ENCODE assay signal across 14 mouse cellular contexts in genomic region chr11:109270366-109270765, GRCm38 (mm10). TPM values are rescaled to one million over a fixed set of nuclear protein-coding genes. Genes with fewer than 3 reads are reported as not detected.
DNase-seq lines count a peak whose midpoint lies in the region; ATAC-seq lines count a peak whose summit lies in the region.
"Had no signal": no experiment of that assay in that cellular context is flagged by ENCODE, and none has a peak within 500 bp of the region (broad histone marks: within the 10 kb centered on the region; RNA-seq: fewer than 3 reads in every experiment).

No protein-coding gene starts in this region.

- DNase-seq in hindbrain, embryonic 10.5 days (ENCODE audit: low spot score), result no peak
- DNase-seq in urinary bladder, postnatal 14 days (ENCODE audit: low spot score), result peak; percentile 12
- no peak for DNase-seq in urinary bladder, postnatal 10 days (ENCODE audit: low spot score)
- peak; percentile 16 for DNase-seq in splenic B cell, adult 2 months (ENCODE audit: low read depth, low spot score)
- DNase-seq in cerebellum, adult 9-10 months, result no peak
- no peak for DNase-seq in right cerebral cortex, postnatal 14 days
- DNase-seq: cerebellum, adult 18-20 months; heart, adult 2 months; heart, postnatal 10 days; kidney, adult 18-20 months; liver, embryonic 13.5 days; lung, postnatal 14 days had no signal

- 68% methylated on average over 8 of the region's 8 CpGs for WGBS in hindbrain, embryonic 12.5 days
- WGBS in hindbrain, embryonic 10.5 days, result 87% methylated on average over 8 of the region's 8 CpGs
- 12% methylated on average over 8 of the region's 8 CpGs for WGBS in limb, embryonic 13.5 days

- peaks cover 12% of the 10 kb centered on the region for H3K4me1 ChIP-seq in hindbrain, embryonic 12.5 days
- H3K4me1 ChIP-seq in hindbrain, embryonic 10.5 days (replicated peaks), result peaks cover 16% of the 10 kb centered on the region
- peaks cover 28% of the 10 kb centered on the region for H3K4me1 ChIP-seq in limb, embryonic 13.5 days

- H3K4me2 ChIP-seq in hindbrain, embryonic 12.5 days (replicated peaks), result no peak overlapping the region
- H3K4me2 ChIP-seq in limb, embryonic 13.5 days (replicated peaks), result peak overlapping the region; percentile 53

- H3K27me3 ChIP-seq in hindbrain, embryonic 12.5 days, result no peaks in the 10 kb centered on the region
- H3K27me3 ChIP-seq in hindbrain, embryonic 10.5 days (ENCODE audit: insufficient read depth, poor library complexity, severe bottlenecking), result no peaks in the 10 kb centered on the region
- no peaks in the 10 kb centered on the region for H3K27me3 ChIP-seq in limb, embryonic 13.5 days
- H3K27me3 ChIP-seq in splenic B cell, adult 2 months (ENCODE audit: control insufficient read depth, insufficient read depth, low read length, poor library complexity, severe bottlenecking), result no peaks in the 10 kb centered on the region
- H3K27me3 ChIP-seq: liver, embryonic 13.5 days had no signal

- no peak overlapping the region for H3K4me3 ChIP-seq in hindbrain, embryonic 12.5 days
- no peak overlapping the region for H3K4me3 ChIP-seq in hindbrain, embryonic 10.5 days
- no peak overlapping the region for H3K4me3 ChIP-seq in limb, embryonic 13.5 days
- H3K4me3 ChIP-seq: heart, adult 2 months; liver, embryonic 13.5 days had no signal

- H3K9me3 ChIP-seq in hindbrain, embryonic 12.5 days (replicated peaks), result no peaks in the 10 kb centered on the region
- no peaks in the 10 kb centered on the region for H3K9me3 ChIP-seq in hindbrain, embryonic 10.5 days
- no peaks in the 10 kb centered on the region for H3K9me3 ChIP-seq in limb, embryonic 13.5 days
- H3K9me3 ChIP-seq: liver, embryonic 13.5 days had no signal

- peak overlapping the region; percentile 6; the same call in 1 of the 2 replicates for H3K27ac ChIP-seq in hindbrain, embryonic 12.5 days
- H3K27ac ChIP-seq in hindbrain, embryonic 10.5 days, result no peak overlapping the region
- H3K27ac ChIP-seq in limb, embryonic 13.5 days, result peak overlapping the region; percentile 76; the same call in 1 of the 2 replicates
- H3K27ac ChIP-seq: heart, adult 2 months; liver, embryonic 13.5 days had no signal

- no peaks in the 10 kb centered on the region for H3K36me3 ChIP-seq in hindbrain, embryonic 12.5 days
- no peaks in the 10 kb centered on the region for H3K36me3 ChIP-seq in hindbrain, embryonic 10.5 days
- peaks cover 2% of the 10 kb centered on the region; the same call in 1 of the 2 replicates for H3K36me3 ChIP-seq in limb, embryonic 13.5 days
- no peaks in the 10 kb centered on the region for H3K36me3 ChIP-seq in splenic B cell, adult 2 months (ENCODE audit: control insufficient read depth, insufficient read depth, low read length, poor library complexity, severe bottlenecking)
- H3K36me3 ChIP-seq: liver, embryonic 13.5 days had no signal

- no peak overlapping the region for H3K9ac ChIP-seq in hindbrain, embryonic 12.5 days
- H3K9ac ChIP-seq in limb, embryonic 13.5 days, result no peak overlapping the region
- H3K9ac ChIP-seq: liver, embryonic 13.5 days had no signal

- no peak for ATAC-seq in hindbrain, embryonic 12.5 days (ENCODE audit: low FRiP score)
- peak; percentile 58 for ATAC-seq in limb, embryonic 13.5 days (ENCODE audit: low FRiP score, low read depth)

RNA-seq across cellular contexts. Expression of gene Rgs9, which starts 27.6 kb away (rescaled TPM):
- 3.3 and 4.5 TPM in 2 replicates for polyA plus RNA-seq in hindbrain, embryonic 12.5 days (2016; fragmentation: Nextera tagmentation; extraction: Ambion mirVana)
- polyA plus RNA-seq in hindbrain, embryonic 10.5 days (2016; fragmentation: Nextera tagmentation; extraction: Ambion mirVana), result 1.3 and 1.8 TPM in 2 replicates
- polyA plus RNA-seq in limb, embryonic 13.5 days (2015; fragmentation: Nextera tagmentation; extraction: Ambion mirVana), result 4.9 TPM in 2 replicates

Comparison
In these comparisons a context has a peak if more than half of its experiments do, and no peak if none do; other contexts are left out.
1. DNase-seq: peak in urinary bladder, postnatal 14 days (single experiment) and splenic B cell, adult 2 months (single experiment); none in hindbrain, embryonic 10.5 days (single experiment), urinary bladder, postnatal 10 days (single experiment), cerebellum, adult 9-10 months (single experiment) and right cerebral cortex, postnatal 14 days (single experiment).